7 mouse cellular contexts compared by ENCODE assay signal in genomic region chr15:86677016-86677415, GRCm38 (mm10).
"Had no signal": no experiment of that assay in that cellular context is flagged by ENCODE, and none has a peak within 500 bp of the region (broad histone marks: within the 10 kb centered on the region; RNA-seq: fewer than 3 reads in every experiment).

No protein-coding gene starts in this region.

- DNase-seq: kidney, adult 2 months; kidney, postnatal 25 days; lung, adult 2 months; lung, postnatal 36 days; thymus, postnatal 4 days had no signal

- ATAC-seq: lung, postnatal 0 days; midbrain, embryonic 13.5 days had no signal
